Mouse (Mus musculus) brown adipose tissue, adult 24 weeks (tissue): ENCODE results near the gene Ppil2. TPM values are rescaled to one million over a fixed set of nuclear protein-coding genes. Genes with fewer than 3 reads are reported as not detected.

Experiments
- H3K27ac ChIP-seq: fragments of 200-500 bp; replicated peaks from 2 replicates; pipeline ENCODE4 v1.5.1; 2012; ENCODE audit warnings: low read depth, mild to moderate bottlenecking, low read length
- H3K4me1 ChIP-seq: fragments of 200-500 bp; 2 replicates; pipeline ENCODE4 v1.6.1; 2012; ENCODE audit warnings: low read length, mixed read lengths; ENCODE audit not compliant: control insufficient read depth, insufficient read depth, insufficient read length
- H3K4me3 ChIP-seq: fragments of 200-500 bp; 2 replicates; pipeline ENCODE4 v1.5.1; 2012; ENCODE audit warnings: low read depth, mild to moderate bottlenecking, low read length, moderate library complexity; ENCODE audit not compliant: insufficient read depth
- polyA plus RNA-seq: library from polyadenylated mRNA; stranded (reverse); fragments of >200 nt; gene quantifications from 2 replicates; pipeline ENCODE4 v1.2.4, GENCODE M21; 2012; ENCODE audit not compliant: missing spikeins, insufficient read depth, insufficient read length

Gene Ppil2
- polyA plus RNA-seq, 1 experiment, result 51.7 TPM

DNA sequence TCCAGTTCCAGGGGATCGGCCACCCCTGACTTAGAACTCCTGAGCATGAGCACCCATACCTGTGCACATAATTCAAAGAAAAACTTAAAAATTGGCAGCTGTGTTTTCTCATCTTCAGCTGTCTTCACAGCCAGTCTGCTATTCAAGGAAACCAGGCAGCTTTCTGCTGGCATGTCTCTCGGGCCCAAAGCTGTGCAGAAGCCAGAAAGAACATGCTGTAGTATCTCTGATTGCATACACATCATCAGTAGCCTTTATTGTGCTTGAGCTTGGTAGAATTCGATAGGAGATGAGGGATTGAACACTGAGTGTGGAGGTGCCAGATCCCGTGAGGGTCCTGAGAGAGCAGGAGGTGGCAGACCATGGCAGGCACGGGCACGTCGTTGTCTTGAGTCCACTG is 38.1 kb downstream of the Ppil2 start:
- H3K27ac ChIP-seq, result no peak overlapping the region
- no peak overlapping the region for H3K4me3 ChIP-seq
- no peaks in the 10 kb centered on the region for H3K4me1 ChIP-seq

GRCm38 (mm10) chr16:17070716-17071115 is 40.3 kb downstream of the Ppil2 start:
- peak overlapping the region; percentile 17; the same call in 1 of the 2 replicates for H3K4me3 ChIP-seq
- no peaks in the 10 kb centered on the region for H3K4me1 ChIP-seq
- no peak overlapping the region for H3K27ac ChIP-seq

DNA sequence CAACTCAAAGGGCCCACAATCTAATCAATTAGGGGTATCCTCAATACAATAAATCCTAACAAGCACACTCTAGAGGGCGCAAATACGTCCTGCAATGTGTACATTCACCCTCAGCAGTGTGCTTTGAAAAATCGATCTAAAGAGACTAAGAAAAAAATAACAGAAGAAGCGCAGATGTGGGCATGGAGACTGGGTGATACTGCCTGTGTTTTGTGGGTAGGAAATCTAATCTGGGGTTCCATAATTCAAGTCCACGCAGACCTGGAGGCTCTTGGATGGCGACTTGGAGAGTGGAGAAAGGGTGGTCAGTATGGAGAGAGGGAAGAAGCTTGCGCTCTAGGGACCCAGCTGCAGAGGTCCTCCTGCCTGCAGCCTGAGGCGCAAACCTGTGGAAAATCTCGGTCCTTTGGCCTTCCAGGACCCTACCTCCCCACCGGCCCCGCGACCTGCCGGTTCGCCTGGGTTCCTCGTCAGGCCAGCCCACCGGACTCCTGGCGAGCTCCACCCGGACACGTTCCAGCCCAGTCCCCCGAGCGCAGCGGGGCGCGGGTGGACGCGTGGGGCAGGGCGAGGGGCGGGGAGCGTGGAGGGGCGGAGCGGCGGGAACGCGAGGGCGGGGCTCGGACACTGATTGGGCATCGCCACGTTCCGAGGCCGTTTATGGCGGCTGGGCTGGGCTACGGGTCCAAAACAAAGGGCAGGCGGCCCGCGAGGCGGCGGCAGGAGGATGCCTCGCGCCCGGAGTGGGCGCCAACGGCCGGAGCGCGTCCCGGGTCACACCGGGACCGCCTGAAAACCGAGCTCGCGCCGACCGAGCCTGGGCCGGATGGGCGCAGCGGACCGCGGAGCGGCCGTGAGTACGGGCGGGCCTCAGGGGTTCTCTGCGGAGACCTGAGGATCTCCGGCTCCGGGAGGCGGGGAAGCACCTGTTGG is 41.3 kb downstream of the Ppil2 start, which contains the start of gene Ypel1:
TSS of gene Ypel1 (plus strand) at position 186 of the 933 bp plus-strand sequence.
- peak within 1 kb of the TSS; percentile 88 for H3K4me3 ChIP-seq
- H3K27ac ChIP-seq, result no peak within 1 kb of the TSS
- H3K4me1 ChIP-seq, result no peaks in the 10 kb centered on the region

DNA sequence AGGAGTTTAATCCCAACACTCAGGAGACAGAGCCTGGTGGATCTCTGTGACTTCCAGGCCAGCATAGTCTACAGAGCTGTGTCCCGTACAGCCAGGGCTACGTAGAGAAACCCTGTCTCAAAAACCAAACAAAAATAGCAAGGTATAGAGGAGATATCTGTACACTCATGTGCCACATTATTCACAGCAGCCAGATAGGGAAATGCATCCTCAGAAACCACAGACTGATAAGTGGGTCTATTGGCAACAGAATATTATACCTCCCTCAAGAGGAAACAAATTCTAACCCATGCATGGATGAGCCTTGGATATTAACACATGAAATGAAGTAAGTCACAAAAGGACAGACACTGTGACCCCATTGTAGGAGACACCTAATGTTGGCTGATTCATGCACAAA is 43.5 kb downstream of the Ppil2 start:
- no peaks in the 10 kb centered on the region for H3K4me1 ChIP-seq

GRCm38 (mm10) chr16:17062338-17062737 is 48.7 kb downstream of the Ppil2 start:
- H3K27ac ChIP-seq, result no peak overlapping the region
- no peak overlapping the region for H3K4me3 ChIP-seq
- H3K4me1 ChIP-seq, result no peaks in the 10 kb centered on the region

More for the DNA sequence above, 43.5 kb downstream of the Ppil2 start:
- Histone ChIP-seq H3K27ac (no peak overlapping the region), H3K4me3 (no peak overlapping the region)

DNA sequence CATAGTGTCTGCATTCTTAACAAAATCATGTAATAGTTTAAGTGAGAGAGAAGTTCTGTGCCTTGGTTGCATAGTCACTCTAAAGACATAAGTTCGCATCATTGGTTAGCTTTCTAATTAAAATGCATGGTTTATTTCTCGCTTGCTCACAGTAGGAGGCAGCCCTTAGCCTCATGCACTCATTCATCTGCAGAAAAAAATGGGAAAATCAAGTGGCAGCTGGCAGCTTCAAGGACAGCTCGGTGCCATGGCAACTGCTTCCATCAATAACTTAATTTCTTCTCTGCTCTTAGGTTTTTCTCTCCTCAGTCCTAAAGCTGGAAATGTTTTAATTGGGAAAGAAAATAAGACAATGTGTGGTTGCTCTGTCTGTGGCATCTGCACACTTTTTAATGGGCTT is 55.5 kb downstream of the Ppil2 start:
- H3K4me3 ChIP-seq, result no peak overlapping the region
- H3K4me1 ChIP-seq, result no peaks in the 10 kb centered on the region; the same call in 1 of the 2 replicates
- no peak overlapping the region for H3K27ac ChIP-seq

DNA sequence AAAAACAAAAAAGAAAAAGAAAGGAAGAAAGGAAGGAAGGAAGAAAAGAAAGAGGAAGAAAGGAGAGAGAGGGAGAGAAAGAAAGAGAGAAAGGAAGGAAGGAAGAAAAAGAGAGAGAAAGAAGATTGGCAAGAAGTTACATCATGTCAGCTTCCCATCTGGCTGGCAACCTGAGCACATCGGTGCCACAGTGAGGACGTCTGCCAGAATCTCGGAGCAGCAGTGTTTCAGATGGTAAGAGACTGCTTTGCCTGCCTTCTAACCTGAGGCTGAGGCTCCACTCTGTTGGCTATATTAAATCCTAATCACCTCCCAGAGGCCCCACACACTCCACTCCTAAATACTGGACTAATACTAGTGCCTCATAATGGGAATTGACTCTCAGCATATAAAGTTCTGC is 57.2 kb downstream of the Ppil2 start:
- Histone ChIP-seq H3K27ac (no peak overlapping the region), H3K4me1 (no peaks in the 10 kb centered on the region; the same call in 1 of the 2 replicates), H3K4me3 (no peak overlapping the region)

- Histone ChIP-seq H3K27ac (no peak overlapping the region), H3K4me3 (no peak overlapping the region), H3K4me1 (no peaks in the 10 kb centered on the region; the same call in 1 of the 2 replicates)
Observed at GRCm38 (mm10) chr16:17052087-17052486, 59.0 kb downstream of the Ppil2 start.

DNA sequence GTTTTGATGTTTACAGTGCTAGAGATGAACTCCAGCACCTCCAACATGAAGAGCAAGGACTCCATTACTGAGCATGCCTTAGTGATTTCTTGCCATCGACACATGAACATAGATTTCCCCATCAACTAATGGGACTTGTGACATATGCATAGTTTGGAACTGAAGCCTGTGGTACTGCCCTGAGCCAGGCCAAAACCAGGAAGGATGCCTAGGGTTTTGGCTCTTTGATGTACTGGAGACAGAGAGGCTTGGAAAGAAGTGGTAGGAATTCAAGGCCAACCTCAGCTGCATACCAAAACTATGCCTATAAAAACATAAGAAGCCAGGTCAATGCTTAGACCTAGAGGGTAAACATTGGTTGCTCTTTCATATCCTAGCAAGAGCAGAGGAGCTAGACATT is 61.2 kb downstream of the Ppil2 start:
- Histone ChIP-seq H3K27ac (no peak overlapping the region), H3K4me1 (no peaks in the 10 kb centered on the region; the same call in 1 of the 2 replicates), H3K4me3 (no peak overlapping the region)

DNA sequence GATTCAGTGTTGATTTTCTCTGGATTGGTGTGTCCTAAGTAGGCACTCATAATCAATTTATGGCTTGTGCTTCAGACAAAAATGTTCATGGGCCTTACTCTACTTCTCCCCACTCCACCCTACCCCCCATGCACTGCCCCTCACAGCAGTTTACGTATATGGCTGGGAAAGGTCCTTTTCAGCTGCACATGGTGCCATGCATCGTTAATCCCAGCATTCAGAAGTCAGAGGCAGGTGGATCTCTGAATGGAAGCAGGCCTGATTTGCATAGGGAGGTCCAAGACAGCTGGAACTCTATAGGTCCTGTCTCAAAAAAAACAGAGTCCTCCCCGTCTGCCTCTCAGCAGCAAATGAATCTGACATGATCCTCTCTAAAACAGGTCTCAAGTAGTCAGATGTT is 65.8 kb downstream of the Ppil2 start:
- Histone ChIP-seq H3K27ac (no peak overlapping the region), H3K4me1 (no peaks in the 10 kb centered on the region), H3K4me3 (no peak overlapping the region)

DNA sequence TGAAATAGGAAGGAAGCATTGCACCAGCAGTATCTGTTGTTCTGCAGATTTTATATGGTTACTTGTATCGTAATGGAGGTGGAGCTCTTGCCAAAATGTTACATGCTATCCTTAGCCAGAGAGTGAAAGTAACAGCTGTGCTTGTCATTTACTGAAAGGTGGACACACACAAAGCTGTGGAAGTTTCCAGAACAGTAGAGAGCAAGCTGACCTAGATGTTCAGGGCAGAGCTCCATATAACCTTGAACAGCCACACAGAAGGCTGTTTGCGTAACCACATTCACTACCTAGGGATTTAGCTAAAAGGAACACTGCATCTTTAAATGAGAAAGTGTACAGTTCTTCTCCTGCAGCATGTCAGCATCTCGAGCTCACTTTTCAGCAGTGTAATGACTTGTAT is 66.7 kb downstream of the Ppil2 start:
- H3K4me1 ChIP-seq, result no peaks in the 10 kb centered on the region
- H3K27ac ChIP-seq, result no peak overlapping the region; the same call in 1 of the 2 replicates
- no peak overlapping the region for H3K4me3 ChIP-seq

- no peak overlapping the region for H3K27ac ChIP-seq
- no peak overlapping the region for H3K4me3 ChIP-seq
- no peaks in the 10 kb centered on the region for H3K4me1 ChIP-seq
Observed at GRCm38 (mm10) chr16:17041417-17041816, 69.6 kb downstream of the Ppil2 start.

GRCm38 (mm10) chr16:17040716-17041115 is 70.3 kb downstream of the Ppil2 start:
- no peaks in the 10 kb centered on the region for H3K4me1 ChIP-seq
- H3K4me3 ChIP-seq, result no peak overlapping the region
- no peak overlapping the region for H3K27ac ChIP-seq
